Mouse (Mus musculus) embryonic facial prominence, embryonic 15.5 days (tissue): ENCODE results near the gene Vegfa. TPM values are rescaled to one million over a fixed set of nuclear protein-coding genes. Genes with fewer than 3 reads are reported as not detected.

Experiments
- ATAC-seq: fragments of 200-750 bp; cut with Nextera tagmentation; 2 replicates; pipeline ENCODE4 v1.8.0; 2017; ENCODE audit warnings: low read depth, moderate TSS enrichment; ENCODE audit not compliant: insufficient number of reproducible peaks, low FRiP score, low TSS enrichment
- H3K27ac ChIP-seq: fragments of 300-500 bp; sonication (generic); replicated peaks from 2 replicates; pipeline ENCODE4 v1.5.1; 2015; ENCODE audit warnings: mild to moderate bottlenecking, inconsistent platforms
- H3K27me3 ChIP-seq: fragments of 300-500 bp; sonication (generic); 2 replicates; pipeline ENCODE4 v1.6.1; 2015; ENCODE audit warnings: inconsistent platforms
- H3K36me3 ChIP-seq: fragments of 300-500 bp; sonication (generic); 2 replicates; pipeline ENCODE4 v1.6.1; 2015; ENCODE audit warnings: mild to moderate bottlenecking, inconsistent platforms
- H3K4me1 ChIP-seq: fragments of 300-500 bp; sonication (generic); 2 replicates; pipeline ENCODE4 v1.6.1; 2015; ENCODE audit warnings: inconsistent platforms
- H3K4me2 ChIP-seq: fragments of 300-500 bp; sonication (generic); replicated peaks from 2 replicates; pipeline ENCODE4 v1.6.1; 2015; ENCODE audit warnings: mild to moderate bottlenecking, inconsistent platforms
- H3K4me3 ChIP-seq: fragments of 300-500 bp; sonication (generic); replicated peaks from 2 replicates; pipeline ENCODE4 v1.5.1; 2015; ENCODE audit warnings: mild to moderate bottlenecking, inconsistent platforms
- H3K9ac ChIP-seq: fragments of 300-500 bp; sonication (generic); 2 replicates; pipeline ENCODE4 v1.6.1; 2015; ENCODE audit warnings: inconsistent platforms
- H3K9me3 ChIP-seq: fragments of 300-500 bp; sonication (generic); replicated peaks from 2 replicates; pipeline ENCODE4 v1.6.1; 2016; ENCODE audit warnings: inconsistent platforms
- WGBS: fragments of 180-500 bp; shearing (Covaris S2); methylation state at CpG from one replicate; pipeline ENCODE4 v1.1.7; 2015; 5-methylcytosine and 5-hydroxymethylcytosine counted together
- polyA plus RNA-seq: library from polyadenylated mRNA; unstranded; fragments of >200 nt; fragmentation: Nextera tagmentation; extraction: Ambion mirVana; gene quantifications from 2 replicates; pipeline ENCODE4 v1.2.1, GENCODE M21; 2015

Gene Vegfa
- polyA plus RNA-seq, 1 experiment from 2014 or later: 4.6 TPM

GRCm38 (mm10) chr17:46049567-46049966, 17.4 kb upstream of the Vegfa start:
- WGBS: 18% methylated on average over 4 of the region's 4 CpGs
- Histone ChIP-seq H3K4me2 (no peak overlapping the region), H3K4me3 (no peak overlapping the region), H3K27ac (no peak overlapping the region), H3K36me3 (no peaks in the 10 kb centered on the region), H3K9me3 (no peaks in the 10 kb centered on the region), H3K4me1 (peaks cover 14% of the 10 kb centered on the region), H3K27me3 (no peaks in the 10 kb centered on the region), H3K9ac (no peak overlapping the region)
- no peak for ATAC-seq

GRCm38 (mm10) chr17:46048184-46048583, 16.0 kb upstream of the Vegfa start:
- Histone ChIP-seq H3K36me3 (no peaks in the 10 kb centered on the region), H3K9me3 (no peaks in the 10 kb centered on the region), H3K4me1 (peaks cover 14% of the 10 kb centered on the region), H3K4me2 (no peak overlapping the region), H3K9ac (no peak overlapping the region), H3K27ac (no peak overlapping the region), H3K27me3 (no peaks in the 10 kb centered on the region), H3K4me3 (no peak overlapping the region)
- WGBS: 94% methylated on average over 4 of the region's 4 CpGs
- ATAC-seq: no peak

- peaks cover 14% of the 10 kb centered on the region for H3K4me1 ChIP-seq
- no peak overlapping the region for H3K27ac ChIP-seq
- H3K4me2 ChIP-seq: no peak overlapping the region
- no peaks in the 10 kb centered on the region for H3K9me3 ChIP-seq
- 80% methylated on average over 8 of the region's 8 CpGs for WGBS
- no peak overlapping the region for H3K4me3 ChIP-seq
- no peak for ATAC-seq
- no peak overlapping the region for H3K9ac ChIP-seq
- H3K27me3 ChIP-seq: no peaks in the 10 kb centered on the region
- H3K36me3 ChIP-seq: no peaks in the 10 kb centered on the region
These were observed 13.6 kb upstream of the Vegfa start for GRCm38 (mm10) chr17:46045742-46046141.

- Histone ChIP-seq H3K36me3 (no peaks in the 10 kb centered on the region), H3K27me3 (no peaks in the 10 kb centered on the region), H3K4me2 (no peak overlapping the region), H3K4me1 (peaks cover 16% of the 10 kb centered on the region), H3K9me3 (no peaks in the 10 kb centered on the region), H3K9ac (no peak overlapping the region), H3K4me3 (no peak overlapping the region), H3K27ac (no peak overlapping the region)
- 89% methylated on average over 5 of the region's 5 CpGs for WGBS
- ATAC-seq: no peak
These were observed 12.8 kb upstream of the Vegfa start for GRCm38 (mm10) chr17:46044953-46045352.

- WGBS: 75% methylated on average over 8 of the region's 8 CpGs
- no peaks in the 10 kb centered on the region for H3K9me3 ChIP-seq
- no peak overlapping the region for H3K4me2 ChIP-seq
- H3K4me1 ChIP-seq: 0 out of 2 replicates have a peak, but pooled peaks cover 7% of the 10 kb centered on the region
- no peaks in the 10 kb centered on the region for H3K27me3 ChIP-seq
- H3K9ac ChIP-seq: no peak overlapping the region
- ATAC-seq: no peak
- no peak overlapping the region for H3K4me3 ChIP-seq
- 0 out of 2 replicates have a peak overlapping the region, but pooled peaks have one; percentile 11 for H3K27ac ChIP-seq
- no peaks in the 10 kb centered on the region for H3K36me3 ChIP-seq
These were observed 10.0 kb upstream of the Vegfa start for GRCm38 (mm10) chr17:46042158-46042557.

GRCm38 (mm10) chr17:46041679-46042078, 9.5 kb upstream of the Vegfa start:
- H3K9me3 ChIP-seq: no peaks in the 10 kb centered on the region
- 82% methylated on average over 3 of the region's 3 CpGs for WGBS
- no peaks in the 10 kb centered on the region for H3K36me3 ChIP-seq
- H3K9ac ChIP-seq: no peak overlapping the region
- H3K27me3 ChIP-seq: no peaks in the 10 kb centered on the region
- ATAC-seq: no peak
- 0 out of 2 replicates have a peak overlapping the region, but pooled peaks have one; percentile 11 for H3K27ac ChIP-seq
- H3K4me2 ChIP-seq: no peak overlapping the region
- H3K4me1 ChIP-seq: 0 out of 2 replicates have a peak, but pooled peaks cover 7% of the 10 kb centered on the region
- H3K4me3 ChIP-seq: no peak overlapping the region

GRCm38 (mm10) chr17:46041223-46041622, 9.1 kb upstream of the Vegfa start:
- Histone ChIP-seq H3K9me3 (no peaks in the 10 kb centered on the region), H3K27me3 (no peaks in the 10 kb centered on the region), H3K4me3 (no peak overlapping the region), H3K4me1 (peaks cover 7% of the 10 kb centered on the region; the same call in 1 of the 2 replicates), H3K4me2 (no peak overlapping the region), H3K9ac (no peak overlapping the region), H3K36me3 (no peaks in the 10 kb centered on the region), H3K27ac (no peak overlapping the region)
- 48% methylated on average over 5 of the region's 5 CpGs for WGBS
- ATAC-seq: no peak

- no peaks in the 10 kb centered on the region for H3K9me3 ChIP-seq
- ATAC-seq: no peak
- no peak overlapping the region for H3K27ac ChIP-seq
- H3K4me2 ChIP-seq: no peak overlapping the region
- H3K27me3 ChIP-seq: no peaks in the 10 kb centered on the region
- WGBS: 52% methylated on average over 6 of the region's 6 CpGs
- no peak overlapping the region for H3K4me3 ChIP-seq
- peaks cover 7% of the 10 kb centered on the region; the same call in 1 of the 2 replicates for H3K4me1 ChIP-seq
- no peak overlapping the region for H3K9ac ChIP-seq
- H3K36me3 ChIP-seq: no peaks in the 10 kb centered on the region
These were observed 8.4 kb upstream of the Vegfa start for GRCm38 (mm10) chr17:46040561-46040960.

GRCm38 (mm10) chr17:46038906-46039305, 6.7 kb upstream of the Vegfa start:
- Histone ChIP-seq H3K9me3 (no peaks in the 10 kb centered on the region), H3K9ac (no peak overlapping the region), H3K27me3 (no peaks in the 10 kb centered on the region), H3K36me3 (no peaks in the 10 kb centered on the region), H3K4me1 (peaks cover 11% of the 10 kb centered on the region), H3K4me3 (no peak overlapping the region), H3K4me2 (no peak overlapping the region), H3K27ac (no peak overlapping the region)
- WGBS: 40% methylated on average over 3 of the region's 3 CpGs
- ATAC-seq: no peak

- ATAC-seq: no peak
- Histone ChIP-seq H3K27me3 (no peaks in the 10 kb centered on the region), H3K9ac (no peak overlapping the region), H3K36me3 (no peaks in the 10 kb centered on the region), H3K4me3 (no peak overlapping the region), H3K27ac (no peak overlapping the region), H3K4me2 (no peak overlapping the region), H3K4me1 (peaks cover 28% of the 10 kb centered on the region), H3K9me3 (no peaks in the 10 kb centered on the region)
- 78% methylated on average over 6 of the region's 6 CpGs for WGBS
These were observed 4.2 kb upstream of the Vegfa start for GRCm38 (mm10) chr17:46036400-46036799.

- no peaks in the 10 kb centered on the region for H3K9me3 ChIP-seq
- ATAC-seq: no peak
- H3K27me3 ChIP-seq: no peaks in the 10 kb centered on the region
- H3K27ac ChIP-seq: no peak overlapping the region
- H3K4me2 ChIP-seq: no peak overlapping the region
- H3K36me3 ChIP-seq: no peaks in the 10 kb centered on the region
- peaks cover 27% of the 10 kb centered on the region for H3K4me1 ChIP-seq
- 48% methylated on average over 6 of the region's 6 CpGs for WGBS
- no peak overlapping the region for H3K9ac ChIP-seq
- H3K4me3 ChIP-seq: no peak overlapping the region
These were observed 1.9 kb upstream of the Vegfa start for GRCm38 (mm10) chr17:46034110-46034509.

- 31% methylated on average over 2 of the region's 2 CpGs for WGBS
- ATAC-seq: no peak
- peak overlapping the region; percentile 71; the same call in 1 of the 2 replicates for H3K4me2 ChIP-seq
- H3K9me3 ChIP-seq: no peaks in the 10 kb centered on the region
- no peak overlapping the region; the same call in 1 of the 2 replicates for H3K4me3 ChIP-seq
- no peak overlapping the region for H3K9ac ChIP-seq
- H3K27me3 ChIP-seq: no peaks in the 10 kb centered on the region
- H3K4me1 ChIP-seq: peaks cover 32% of the 10 kb centered on the region
- no peaks in the 10 kb centered on the region for H3K36me3 ChIP-seq
- 0 out of 2 replicates have a peak overlapping the region, but pooled peaks have one; percentile 39 for H3K27ac ChIP-seq
These were observed 1.4 kb upstream of the Vegfa start for GRCm38 (mm10) chr17:46033607-46034006.
